Mouse (Mus musculus) embryo, embryonic 9.5 days (tissue): ENCODE measurements around the gene Pcbp4.

Experiments used
- DNase-seq: peaks from one replicate; pipeline ENCODE4 v3.0.0-alpha.2; 2017; ENCODE audit errors: extremely low spot score

The Pcbp4 gene

DNA sequence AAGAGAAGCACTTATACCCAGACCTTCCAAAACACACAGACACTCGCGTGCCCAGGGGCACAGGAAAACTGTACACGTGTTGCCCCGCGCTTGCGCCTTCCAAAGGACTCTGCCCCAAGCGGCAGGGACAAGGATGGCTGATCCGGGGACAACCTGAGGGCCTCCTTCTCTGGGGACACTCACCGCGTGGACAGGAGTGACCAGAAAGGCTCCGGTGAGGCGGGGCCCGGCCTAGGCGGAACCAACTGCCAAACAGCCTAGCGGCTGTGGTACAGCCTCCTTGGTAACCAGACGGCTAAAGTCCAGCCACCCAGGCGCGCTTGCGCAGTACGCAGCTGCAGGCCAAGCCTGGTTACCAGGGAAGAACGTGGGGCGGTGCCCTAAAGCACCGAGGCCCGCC is 5.7 kb upstream of the Pcbp4 start, which contains the start of the genes Abhd14b and Abhd14a:
Abhd14b (plus strand) TSS at position 112 of the 400 bp plus-strand sequence.
Abhd14a (minus strand) TSS at position 331 of the 400 bp plus-strand sequence.
- peak; percentile 91 for DNase-seq

DNA sequence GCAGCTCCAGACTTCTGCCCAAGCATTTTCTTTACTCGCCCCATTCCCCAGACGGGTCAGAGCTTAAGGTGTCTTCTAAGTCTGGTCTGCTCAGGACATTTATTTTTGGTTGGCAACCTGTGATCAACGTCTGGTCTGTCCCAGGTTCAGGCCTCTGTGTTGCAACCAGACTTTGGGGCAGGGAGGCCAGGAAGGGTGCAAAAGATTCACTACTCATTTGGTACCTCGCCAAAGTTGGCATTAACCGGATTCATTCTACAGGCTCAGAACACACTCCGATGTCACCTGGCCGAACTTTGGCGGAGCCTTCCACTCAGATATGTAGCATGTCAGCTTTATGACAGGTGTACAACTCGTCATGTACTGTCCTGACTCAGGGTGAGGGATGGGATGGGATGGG is 5.1 kb upstream of the Pcbp4 start:
- no peak for DNase-seq

DNA sequence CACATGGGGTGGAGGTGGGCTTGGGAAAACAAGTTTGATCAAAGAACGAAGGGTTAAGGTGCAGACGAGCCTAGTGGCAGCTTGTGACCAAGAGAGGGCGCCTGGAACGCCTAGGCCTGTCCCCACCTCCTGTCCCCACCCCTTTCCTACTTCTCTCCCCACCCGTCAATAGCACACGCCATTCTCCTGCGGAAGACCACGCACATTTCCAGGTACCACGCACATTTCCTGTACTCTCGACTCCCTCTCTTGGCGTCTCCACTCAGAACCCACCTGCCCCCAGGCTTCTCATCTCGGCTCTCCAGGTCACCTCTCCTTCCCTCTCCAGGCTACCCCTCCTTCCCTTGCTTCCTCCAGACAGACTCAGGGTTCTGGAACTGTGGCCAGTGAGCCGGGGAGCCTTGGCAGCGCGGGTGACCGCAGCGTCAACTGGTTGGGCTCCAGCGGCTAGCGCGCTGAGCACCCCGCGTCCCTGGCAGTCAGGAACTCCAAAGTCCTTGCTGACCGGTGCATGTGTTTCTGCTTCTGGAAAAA is 4.5 kb upstream of the Pcbp4 start:
- DNase-seq, result peak; percentile 70

DNA sequence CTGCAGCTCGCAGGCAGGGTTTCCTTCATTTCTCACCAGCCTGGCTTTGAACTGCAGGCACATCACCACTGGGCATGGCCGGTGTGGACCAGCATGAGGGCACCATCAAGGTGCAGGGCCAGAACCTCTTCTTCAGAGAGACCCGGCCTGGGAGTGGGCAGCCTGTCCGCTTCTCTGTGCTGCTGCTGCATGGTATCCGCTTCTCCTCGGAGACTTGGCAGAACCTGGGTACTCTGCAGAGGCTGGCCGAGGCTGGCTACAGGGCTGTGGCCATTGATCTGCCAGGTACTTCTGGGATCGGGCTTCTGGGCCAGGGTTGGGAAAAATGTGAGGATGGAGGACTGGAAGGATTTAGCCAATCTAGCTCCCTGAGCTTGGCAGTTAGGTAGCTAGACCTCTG is 3.1 kb upstream of the Pcbp4 start:
- DNase-seq, result no peak

DNA sequence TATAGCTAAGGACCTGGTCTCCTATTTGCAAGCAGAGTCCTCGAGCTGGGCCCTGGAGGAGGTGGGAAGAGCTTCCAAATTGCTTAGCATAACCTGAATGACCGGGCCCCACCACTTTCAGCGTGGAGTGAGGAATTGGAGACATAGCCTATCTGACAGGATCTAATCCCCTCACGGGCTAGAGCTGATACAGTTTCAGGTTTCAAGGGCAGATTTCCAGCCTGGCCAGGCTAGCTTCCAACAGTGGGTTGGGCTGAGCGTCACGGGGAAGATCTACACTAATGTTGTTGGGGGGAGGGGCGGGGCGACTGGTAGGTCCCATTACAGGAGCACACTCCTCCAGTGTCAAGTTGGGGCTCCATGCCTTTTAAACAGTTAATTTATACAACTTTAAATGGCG is 2.4 kb upstream of the Pcbp4 start:
- peak; percentile 59 for DNase-seq

DNA sequence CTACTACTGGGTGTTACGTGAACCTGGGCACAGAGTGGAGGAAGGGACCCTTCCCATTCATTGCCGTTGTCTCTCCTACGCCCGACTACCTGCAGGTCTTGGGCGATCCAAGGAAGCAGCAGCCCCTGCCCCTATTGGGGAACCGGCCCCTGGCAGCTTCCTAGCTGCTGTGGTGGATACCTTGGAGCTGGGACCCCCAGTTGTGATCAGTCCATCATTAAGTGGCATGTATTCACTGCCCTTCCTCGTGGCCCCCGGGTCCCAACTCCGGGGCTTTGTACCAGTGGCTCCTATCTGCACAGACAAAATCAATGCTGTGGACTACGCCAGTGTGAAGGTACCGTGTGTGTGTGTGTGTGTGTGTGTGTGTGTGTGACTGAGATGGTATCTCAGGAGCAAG is 1.8 kb upstream of the Pcbp4 start:
- DNase-seq, result no peak

DNA sequence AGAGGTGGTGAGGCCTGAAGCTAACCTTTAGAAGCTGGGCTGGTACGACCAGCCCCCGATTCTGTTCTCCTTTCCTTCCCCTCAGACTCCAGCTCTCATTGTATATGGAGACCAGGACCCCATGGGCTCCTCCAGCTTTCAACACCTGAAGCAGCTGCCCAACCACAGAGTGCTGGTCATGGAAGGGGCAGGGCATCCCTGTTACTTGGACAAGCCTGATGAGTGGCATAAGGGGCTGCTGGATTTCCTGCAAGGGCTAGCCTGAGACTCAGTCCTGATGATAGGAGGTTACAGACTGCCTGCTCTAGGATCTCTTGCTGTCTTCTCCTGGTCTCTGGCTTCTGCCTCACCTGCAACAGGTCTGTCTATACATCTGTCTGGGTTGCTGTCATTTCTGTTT is 1.2 kb upstream of the Pcbp4 start:
- no peak for DNase-seq

DNA sequence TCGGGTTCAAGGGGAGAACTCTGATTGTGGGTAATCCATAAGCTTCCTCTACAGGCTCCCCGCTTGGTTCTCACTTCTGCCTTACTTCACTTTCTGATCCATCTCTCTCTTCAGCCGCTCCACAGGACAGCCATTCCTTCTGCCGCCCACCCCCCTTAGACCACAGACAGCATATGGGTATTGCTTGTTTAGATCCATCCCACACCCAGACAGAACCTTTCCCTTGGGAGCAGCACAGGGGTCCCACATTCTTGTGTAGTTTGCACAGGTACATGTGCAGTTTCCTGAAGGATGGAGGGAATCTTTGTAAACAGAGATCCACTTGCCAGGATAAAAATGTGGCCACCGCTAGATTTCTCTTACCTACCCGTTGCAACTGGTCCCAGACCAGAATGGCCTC is 740 bp upstream of the Pcbp4 start:
- no peak for DNase-seq

DNA sequence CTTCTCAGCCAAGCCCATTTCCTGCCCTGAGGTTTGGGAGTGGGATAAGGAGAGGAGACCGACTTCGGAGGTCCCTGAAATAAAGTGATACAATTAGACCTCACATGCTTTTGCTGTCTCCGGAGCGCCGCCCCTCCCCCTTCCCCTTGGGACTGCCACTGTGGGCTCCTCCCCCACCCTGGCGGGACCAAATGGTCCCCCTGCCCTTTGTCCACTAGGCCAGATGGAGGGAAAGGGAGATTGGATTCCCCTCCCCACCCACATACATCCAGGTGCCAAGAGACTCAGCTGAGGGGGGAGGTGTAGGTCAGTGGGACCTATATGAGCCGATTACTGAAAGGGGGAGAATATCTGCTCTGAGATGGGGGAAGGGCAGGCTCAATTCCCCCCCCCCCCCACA is 270 bp upstream of the Pcbp4 start:
- DNase-seq, result peak; percentile 87

DNA sequence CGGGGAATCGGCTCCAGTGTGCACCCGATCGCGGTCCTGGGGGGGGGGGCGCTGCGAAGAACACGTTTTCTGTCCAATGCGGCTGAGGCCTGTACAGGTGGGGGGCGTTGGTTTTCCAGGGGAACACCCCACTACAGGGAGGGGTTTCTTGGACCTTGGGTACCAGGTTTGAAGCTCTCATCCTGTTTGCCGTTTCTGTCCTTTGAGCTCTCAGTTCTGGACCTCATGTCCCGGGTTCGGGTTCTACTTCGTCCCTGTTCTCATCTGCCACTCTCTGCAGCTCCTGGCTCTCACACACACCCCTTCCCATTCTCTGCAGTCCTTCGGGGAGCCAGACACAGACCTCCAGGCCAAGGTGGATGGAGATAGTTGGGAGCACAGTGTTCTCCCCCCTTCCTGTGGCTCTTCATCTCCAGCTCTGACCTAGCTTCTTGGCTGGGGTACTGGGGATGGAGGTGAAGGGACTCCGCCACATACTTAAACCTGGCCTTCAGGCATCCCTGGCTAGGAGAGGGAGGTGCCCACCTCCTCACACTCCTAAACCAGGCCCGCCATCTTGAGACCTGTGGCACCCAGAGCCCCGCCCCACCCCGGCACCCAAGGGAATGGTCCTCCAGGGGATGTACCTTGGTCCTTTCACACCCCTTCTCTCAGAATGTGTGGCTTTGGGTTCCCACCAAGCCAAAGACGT is 1.1 kb downstream of the Pcbp4 start:
- peak; percentile 71 for DNase-seq

DNA sequence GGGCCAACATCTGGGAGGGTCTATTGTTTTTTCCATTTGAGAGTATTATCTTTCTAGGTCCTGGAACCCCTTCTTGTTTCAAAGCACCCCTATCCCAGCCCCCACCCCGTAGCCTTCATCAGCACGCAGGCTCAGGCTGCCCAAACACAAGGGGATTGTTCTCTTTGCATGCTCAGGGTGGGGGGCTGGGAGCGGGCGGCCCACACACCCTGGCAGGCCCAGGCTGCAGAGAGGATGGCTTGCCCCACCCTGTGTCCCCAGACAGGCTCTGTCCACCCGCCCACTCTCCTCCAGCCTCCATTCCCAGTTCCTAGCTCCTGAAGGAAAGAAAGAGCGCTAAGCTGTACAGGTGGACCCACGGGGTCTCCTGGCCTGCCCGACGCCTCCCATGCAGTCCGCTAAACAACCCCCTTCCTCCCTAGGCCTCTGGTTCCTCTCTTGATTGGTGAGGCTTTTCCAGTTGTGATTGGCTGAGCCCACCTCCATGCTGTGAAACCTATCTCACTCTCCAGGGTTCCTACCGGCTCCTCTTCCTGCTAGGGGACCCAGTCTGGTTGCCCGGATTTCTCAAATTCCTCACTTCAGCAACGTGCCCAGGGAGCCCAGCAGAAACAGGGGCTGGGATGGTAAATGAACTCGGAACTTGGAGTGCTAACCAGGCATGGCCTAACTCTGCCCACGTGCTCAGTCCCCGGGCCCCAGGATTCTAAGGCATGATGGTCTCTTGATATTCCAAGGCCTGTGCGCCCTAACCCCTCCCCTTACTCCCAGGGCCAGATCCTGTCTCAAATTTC is 2.0 kb downstream of the Pcbp4 start:
- DNase-seq, result peak; percentile 78

DNA sequence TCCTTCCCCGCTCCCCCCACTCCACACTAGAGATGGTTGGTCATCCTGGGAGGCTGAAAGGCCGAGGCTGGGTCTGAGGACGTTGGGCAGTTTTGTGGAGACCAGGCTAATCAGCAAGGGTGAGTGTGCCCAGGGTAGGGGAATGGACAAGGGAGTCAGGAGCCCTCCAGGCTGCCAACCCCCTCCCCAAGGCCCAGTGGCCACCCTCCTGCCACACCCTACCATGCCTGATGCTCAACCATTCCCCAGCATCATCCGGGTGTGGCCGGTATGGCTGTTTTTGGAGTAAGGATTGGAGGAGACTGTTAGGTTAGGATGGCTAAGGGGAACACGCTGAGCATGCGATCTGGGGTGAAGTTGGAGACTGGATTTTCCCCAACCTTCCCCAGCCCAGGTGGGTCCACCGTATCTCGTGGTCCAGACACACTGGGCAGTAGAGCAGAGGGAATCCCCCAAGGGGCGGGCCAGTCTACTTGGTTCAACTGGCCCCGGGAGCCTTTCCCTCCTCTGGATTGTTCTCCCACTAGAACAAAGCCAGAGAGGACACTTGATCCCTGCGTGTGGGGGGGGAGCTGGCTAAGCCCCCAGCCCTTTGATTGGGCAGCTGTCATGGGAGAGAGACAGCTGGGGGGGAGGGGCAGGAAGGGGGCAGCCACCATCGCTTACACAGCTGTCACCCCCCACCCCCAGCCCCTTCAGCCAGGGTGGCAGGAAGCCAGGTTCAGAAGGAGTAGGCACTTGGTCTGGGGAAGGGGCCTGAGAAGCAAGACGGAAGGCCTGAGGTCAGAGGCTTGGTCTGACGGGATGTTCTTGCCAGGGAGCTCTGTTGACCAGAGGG is 3.5 kb downstream of the Pcbp4 start:
- peak; percentile 81 for DNase-seq

DNA sequence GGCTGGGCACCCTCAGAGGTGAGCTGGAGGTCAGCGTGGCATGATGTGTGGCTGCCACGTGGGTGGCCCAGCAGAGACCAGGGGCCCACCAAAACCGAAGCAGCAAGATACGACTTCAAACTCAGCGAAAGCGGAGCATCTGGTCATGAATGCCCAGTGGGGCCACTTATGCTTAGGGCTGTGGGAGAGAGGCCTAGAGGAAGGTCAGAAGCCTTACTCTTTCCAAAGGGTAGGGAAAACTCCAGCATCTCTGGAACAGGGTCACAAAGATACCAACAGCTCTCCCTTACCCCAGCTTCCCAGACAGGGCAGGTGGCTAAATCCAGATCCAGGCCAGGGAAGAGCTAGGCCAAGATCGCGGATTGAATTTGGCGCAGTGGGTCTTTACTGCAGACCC is 4.1 kb downstream of the Pcbp4 start:
- no peak for DNase-seq

DNA sequence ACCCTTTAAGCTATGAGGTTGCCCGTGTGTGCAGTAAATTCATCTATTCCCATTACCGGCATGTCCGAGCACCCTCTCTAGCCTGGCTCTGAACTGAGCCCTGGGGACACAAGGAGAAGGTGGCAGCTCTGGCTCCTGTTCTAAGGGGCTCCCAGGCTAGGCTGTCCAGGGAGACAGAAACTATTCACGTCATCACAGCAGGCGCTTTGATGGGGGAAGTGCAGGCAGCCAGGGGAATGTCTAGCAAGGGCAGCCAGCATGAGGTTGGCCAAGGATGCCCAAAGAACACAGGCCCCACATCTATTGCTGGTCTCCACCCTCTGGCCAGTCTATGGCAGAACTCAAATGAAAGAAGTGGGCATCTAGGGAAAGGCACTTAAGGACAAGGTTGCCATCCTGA is 4.8 kb downstream of the Pcbp4 start:
- DNase-seq, result no peak

DNA sequence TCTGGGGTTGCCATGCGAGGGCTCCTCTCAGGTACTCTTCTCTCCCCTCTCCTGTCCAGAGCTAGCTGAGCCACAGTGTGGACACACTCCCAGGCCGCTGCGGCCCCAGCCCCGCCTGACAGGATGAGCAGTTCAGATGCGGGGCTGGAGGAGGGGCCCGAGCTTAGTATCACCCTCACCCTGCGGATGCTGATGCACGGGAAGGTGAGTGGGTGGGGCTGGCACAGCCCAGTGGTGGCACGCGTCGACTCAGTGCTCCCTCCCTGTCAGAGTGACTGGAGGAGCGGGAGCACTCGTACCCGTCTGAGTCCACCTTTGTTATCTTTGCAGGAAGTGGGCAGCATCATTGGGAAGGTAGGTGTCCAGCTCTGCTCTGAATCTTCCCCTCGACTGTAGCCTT is 6.9 kb downstream of the Pcbp4 start:
- no peak for DNase-seq

DNA sequence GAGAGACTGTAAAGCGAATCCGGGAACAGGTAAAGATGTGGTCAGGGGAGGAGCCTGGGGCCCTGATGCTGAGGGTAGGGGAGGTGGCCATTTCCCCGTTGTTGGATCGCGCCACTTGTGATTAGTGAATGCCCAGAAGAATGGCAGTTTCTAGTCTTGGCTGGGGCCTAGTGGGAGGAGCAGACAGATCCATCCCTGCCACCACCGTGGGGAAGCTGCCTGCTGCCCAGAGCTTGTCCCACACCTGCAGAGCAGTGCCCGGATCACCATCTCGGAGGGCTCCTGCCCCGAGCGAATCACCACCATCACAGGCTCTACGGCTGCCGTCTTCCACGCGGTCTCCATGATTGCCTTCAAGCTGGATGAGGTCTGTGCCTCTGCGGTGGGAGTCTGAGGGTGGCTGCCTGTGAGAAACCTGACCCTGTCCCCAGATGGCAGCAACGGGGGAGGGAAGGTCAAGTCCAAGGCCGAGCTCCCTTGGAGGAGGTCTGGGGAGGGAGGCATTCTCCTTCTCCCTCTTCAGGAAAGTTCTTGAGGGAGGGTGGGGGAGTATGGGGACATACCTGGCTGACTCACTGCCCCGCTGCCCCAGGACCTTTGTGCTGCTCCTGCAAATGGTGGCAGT is 7.4 kb downstream of the Pcbp4 start:
- DNase-seq, result no peak

DNA sequence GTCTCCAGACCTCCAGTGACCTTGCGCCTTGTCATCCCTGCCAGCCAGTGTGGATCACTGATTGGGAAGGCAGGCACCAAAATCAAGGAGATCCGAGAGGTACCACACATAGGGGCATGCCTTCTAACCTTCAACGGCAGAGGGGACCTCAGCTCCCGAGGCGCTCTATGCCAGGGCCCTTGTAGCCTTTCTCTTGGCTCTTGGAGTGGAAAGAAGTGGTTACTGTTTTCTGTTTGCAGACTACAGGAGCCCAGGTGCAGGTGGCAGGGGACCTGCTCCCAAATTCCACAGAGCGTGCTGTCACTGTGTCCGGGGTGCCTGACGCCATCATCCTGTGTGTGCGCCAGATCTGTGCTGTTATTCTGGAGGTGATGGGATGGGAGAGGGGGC is 7.9 kb downstream of the Pcbp4 start:
- no peak for DNase-seq

DNA sequence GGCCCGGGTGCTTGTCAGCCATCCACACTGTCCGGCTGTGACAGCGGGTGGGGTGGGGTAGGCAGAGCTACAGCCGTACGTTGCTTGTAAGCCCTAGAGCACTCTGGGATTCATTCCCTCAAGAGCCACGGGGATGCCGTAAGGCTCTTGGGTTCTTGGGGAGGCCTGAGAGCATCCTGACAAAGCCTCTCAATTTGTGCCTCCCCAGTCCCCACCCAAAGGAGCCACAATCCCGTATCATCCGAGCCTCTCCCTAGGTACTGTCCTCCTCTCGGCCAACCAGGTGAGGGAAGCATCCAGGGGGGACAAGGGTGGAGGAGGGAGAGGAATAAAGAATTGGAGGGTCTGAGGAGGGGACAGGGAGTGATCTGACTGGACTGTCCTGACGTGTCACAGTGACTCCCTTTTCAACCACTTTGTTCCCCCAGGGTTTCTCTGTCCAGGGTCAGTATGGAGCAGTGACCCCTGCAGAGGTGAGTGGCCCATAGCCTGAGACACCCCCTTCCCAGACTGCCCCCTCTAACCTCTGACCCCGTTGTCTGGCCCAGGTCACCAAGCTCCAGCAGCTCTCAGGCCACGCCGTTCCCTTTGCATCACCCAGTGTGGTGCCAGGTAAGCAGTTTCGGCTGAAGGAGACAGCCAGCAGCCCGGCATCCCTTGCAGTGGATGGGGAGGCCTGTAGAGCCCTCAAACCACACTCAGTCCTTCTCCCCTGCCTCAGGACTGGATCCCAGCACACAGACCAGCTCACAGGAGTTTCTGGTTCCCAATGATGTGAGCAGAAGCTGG is 8.7 kb downstream of the Pcbp4 start:
- no peak for DNase-seq

DNA sequence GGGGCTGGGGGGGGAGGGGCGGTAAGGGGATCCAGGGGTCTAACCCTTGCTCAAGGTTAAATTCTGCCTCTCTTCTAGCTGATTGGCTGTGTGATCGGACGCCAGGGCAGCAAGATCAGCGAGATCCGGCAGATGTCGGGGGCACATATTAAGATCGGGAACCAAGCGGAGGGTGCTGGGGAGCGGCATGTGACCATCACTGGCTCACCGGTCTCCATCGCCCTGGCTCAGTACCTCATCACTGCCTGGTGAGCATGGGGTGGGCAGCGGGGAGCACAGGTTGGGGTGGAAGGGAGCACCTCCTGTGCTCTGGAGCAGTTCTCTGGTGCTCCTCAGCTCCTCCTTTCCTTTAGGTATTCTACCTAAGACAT is 9.3 kb downstream of the Pcbp4 start:
- DNase-seq, result no peak

DNA sequence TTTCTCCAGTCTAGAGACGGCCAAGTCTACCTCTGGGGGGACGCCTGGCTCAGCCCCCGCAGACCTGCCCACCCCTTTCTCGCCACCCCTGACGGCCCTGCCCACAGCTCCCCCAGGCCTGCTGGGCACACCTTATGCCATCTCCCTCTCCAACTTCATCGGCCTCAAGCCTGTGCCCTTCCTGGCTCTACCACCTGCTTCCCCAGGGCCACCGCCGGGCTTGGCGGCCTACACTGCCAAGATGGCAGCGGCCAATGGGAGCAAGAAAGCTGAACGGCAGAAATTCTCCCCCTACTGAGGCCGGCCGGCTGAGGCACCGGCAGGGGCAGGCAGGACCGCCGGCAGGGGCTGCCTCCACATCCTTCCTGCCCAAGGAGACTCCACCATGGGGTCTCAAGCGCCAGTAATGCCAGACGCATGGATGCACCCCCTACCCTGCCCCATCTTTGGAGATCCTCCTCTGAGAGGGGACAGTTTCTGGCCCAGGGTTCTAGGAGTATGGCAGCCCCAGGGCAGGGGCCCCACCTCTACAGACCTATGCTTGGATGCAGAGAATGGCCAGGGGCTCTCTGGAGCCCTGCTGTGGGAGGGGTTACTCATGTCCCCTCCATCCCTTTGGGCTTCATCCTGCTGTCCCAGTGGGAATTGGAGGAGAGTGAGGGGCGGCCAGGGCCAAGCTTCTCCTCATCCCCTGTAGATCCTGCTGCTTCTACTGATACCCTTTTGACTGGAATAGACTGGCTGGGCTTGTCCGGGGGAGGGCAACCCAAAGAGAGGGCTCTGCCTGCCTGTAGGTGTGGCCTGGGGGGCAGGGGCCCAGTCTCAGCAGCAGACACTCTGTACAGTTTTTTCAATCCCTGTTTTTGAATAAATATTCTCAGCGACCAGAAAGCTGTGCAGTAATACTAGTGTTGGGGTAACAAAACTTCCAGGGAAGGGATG is 10.3 kb downstream of the Pcbp4 start:
- no peak for DNase-seq
